Mouse (Mus musculus): Measurements from ENCODE around the gene Vat1. TPM values are rescaled to one million over a fixed set of nuclear protein-coding genes. Genes with fewer than 3 reads are reported as not detected.

The Vat1 gene
- total RNA-seq (2023; ENCODE audit: inconsistent age), result 13.4 to 20.3 TPM (median 15.6 TPM) in 4 replicates

DNA sequence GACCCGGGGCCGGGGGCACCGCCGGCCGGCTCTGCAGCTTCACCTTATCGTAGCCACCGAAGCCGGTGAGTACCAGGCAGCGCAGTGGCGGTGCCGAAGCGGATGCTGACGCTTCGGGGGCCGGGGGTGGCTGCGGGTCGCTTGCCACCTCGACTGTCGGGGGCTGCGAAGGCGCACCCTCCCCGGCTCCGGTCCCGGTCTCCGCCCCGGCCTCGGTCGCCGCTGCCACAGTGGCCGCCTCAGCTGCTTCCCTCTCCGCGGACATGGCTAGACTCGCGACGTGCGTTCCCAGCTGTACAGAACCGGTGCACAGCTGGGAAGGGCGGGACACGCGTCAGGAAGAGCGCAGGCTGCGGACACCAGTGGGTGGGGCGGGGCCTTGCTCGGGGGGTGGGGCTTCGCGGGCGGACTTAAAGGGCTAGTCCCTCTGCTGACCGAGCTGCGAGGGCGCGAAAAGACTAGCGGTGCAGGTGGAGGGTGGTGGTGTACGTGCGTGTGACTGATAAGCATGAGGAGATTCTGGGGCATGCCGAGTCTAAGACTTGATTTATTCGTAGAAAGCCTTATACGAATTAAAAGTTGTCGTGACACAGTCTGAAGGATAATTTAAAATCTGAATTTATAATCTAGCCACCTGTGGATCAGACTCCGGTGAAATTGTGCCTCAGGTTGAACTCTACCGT lies at the start of gene Vat1:
Vat1 (minus strand) TSS at position 362 of the 683 bp plus-strand sequence.

GRCm38 (mm10) chr11:101464211-101465100 lies 1.6 kb downstream of the Vat1 start, which contains the start of gene Rnd2:
Gene Rnd2 (plus strand): TSS chr11:101464999.

DNA sequence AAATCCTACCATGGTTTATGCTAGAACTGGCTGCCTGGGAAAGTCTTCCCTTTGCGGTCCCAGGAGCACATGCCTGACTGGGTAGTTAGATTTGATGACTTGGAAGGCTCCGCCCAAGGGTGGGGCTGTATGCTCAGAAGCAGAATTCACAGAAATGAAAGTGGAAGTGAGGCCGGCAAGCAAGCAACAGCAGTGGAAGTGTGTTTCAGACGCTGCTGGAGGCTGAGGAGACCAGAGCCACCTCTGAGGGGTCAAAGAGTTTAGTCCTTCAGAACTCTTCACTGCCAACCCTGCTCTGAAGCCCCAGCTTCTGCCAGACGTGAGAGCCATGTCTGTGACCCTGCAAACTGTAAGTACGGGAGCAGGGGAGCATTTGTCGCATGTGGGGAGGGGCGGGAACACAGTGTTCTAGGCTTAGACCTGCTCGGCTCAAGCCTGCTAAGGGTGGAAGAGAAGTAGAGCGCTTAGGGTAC lies 17.7 kb downstream of the Vat1 start, which contains the start of gene Ifi35:
Ifi35 (plus strand) TSS at position 134 of the 473 bp plus-strand sequence.

DNA sequence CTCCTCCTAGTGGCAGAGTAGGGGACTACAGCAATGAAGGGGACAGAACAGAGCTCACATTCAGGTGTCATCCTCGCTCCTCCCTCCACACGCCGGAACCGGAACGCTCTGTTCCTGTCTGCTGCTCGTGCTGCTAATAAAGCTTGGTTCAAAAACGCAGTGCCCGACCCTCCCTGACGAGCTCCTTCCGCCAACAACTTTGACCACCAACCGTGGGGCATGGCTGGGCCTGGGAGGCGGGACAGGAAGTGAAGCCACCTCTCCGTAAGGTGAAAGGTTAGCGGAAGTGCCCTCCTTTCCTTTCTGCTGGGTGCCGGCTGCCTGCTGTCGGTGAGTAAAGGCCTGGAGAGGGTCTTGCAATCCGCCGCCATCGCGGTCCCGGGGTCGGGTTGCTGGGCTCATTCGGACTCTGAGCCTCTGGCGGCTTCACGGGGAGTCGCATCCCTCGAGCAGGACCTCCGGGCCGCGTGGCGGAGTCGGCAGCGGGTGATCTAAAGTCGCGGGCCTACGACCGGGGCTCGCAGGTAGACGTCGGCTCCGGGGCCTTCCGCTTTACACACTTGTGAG lies 23.8 kb downstream of the Vat1 start, which contains the start of gene Rpl27:
Rpl27 (plus strand) TSS at position 172 of the 567 bp plus-strand sequence.

DNA sequence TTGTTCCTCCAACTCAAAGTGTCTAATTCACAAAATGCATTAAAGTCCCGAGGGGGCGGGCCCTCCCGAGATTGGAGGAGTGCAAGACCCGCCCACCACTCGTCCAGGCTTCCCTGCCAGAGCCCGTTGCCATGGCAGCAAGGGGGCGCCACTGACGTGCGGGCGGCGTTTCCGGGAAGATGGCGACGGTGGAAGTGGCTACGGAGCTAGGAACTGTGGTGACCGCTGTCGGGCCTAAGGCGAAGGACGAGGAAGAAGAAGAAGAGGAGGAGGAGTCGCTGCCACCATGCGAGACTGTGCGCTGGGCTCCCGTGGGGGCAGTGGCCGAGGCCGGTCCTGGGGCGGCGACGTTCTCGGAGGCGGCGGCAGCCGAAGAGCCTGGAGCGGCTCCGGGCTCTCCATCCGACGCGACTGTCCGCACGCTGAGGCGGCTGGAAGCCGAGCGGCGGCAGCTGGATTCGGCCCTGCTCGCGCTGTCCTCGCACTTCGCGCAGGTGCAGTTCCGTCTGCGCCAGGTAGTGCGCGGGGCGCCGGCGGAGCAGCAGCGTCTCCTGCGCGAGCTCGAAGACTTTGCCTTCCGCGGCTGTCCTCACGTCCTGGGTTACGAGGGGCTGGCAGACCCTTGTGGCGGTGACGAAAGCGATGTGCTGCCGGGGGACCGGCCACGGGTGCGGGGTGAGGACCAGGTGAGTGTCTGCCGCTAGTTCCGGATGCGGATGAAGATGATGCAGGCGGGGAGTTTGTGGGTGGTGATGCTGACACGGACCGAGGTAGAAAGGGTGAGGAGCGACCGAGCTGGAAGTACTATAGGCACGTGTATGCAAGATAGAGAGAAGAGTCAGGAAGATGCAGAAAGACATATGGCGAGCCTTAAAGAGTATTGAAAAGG lies 40.9 kb downstream of the Vat1 start, which contains the start of the genes Rundc1 and Ptges3l:
Rundc1 (plus strand) TSS at position 161 of the 889 bp plus-strand sequence.
Ptges3l (minus strand) TSS at position 409 of the 889 bp plus-strand sequence.

GRCm38 (mm10) chr11:101424105-101424851 lies 41.8 kb downstream of the Vat1 start, which contains the start of gene Gm27029:
Gene Gm27029 (minus strand): TSS chr11:101424796.

GRCm38 (mm10) chr11:101417101-101417855 lies 48.8 kb downstream of the Vat1 start, which contains the start of gene Aarsd1:
Gene Aarsd1 (minus strand): TSS chr11:101417615.

Other genes starting within 250 kb of the Vat1 start
- gene Ezh1, start 239.8 kb downstream of the Vat1 start, total RNA-seq (2023; ENCODE audit: inconsistent age), result 74.4 to 88.1 TPM (median 79.3 TPM) in 4 replicates
- gene Ramp2, start 220.2 kb downstream of the Vat1 start, total RNA-seq (2023; ENCODE audit: inconsistent age), result not detected in 4 replicates
- 73.6 to 86.7 TPM (median 83.1 TPM) in 4 replicates for gene Vps25, start 212.5 kb downstream of the Vat1 start, total RNA-seq (2023; ENCODE audit: inconsistent age)
- gene Wnk4, start 205.7 kb downstream of the Vat1 start, total RNA-seq (2023; ENCODE audit: inconsistent age), result 0.21 to 1.5 TPM (median 1.1 TPM) in 4 replicates
- gene Cntd1, start 187.2 kb downstream of the Vat1 start, total RNA-seq (2023; ENCODE audit: inconsistent age), result 0.22 to 0.51 TPM (median 0.47 TPM) in 4 replicates
- gene Coa3, start 187.1 kb downstream of the Vat1 start, total RNA-seq (2023; ENCODE audit: inconsistent age), result 26.7 to 40.5 TPM (median 28.5 TPM) in 4 replicates
- 177 to 193 TPM (median 186 TPM) in 4 replicates for gene Becn1, start 163.9 kb downstream of the Vat1 start, total RNA-seq (2023; ENCODE audit: inconsistent age)
- gene Psme3, start 150.0 kb downstream of the Vat1 start, total RNA-seq (2023; ENCODE audit: inconsistent age), result 134 to 152 TPM (median 146 TPM) in 4 replicates
- gene Aoc2, start 141.2 kb downstream of the Vat1 start, total RNA-seq (2023; ENCODE audit: inconsistent age), result 13.2 to 15.9 TPM (median 13.8 TPM) in 4 replicates
- 0.26 to 0.87 TPM (median 0.59 TPM) in 4 replicates for gene Aoc3, start 135.6 kb downstream of the Vat1 start, total RNA-seq (2023; ENCODE audit: inconsistent age)
- not detected in 4 replicates for gene G6pc, start 98.7 kb downstream of the Vat1 start, total RNA-seq (2023; ENCODE audit: inconsistent age)
- gene Aarsd1, start 48.6 kb downstream of the Vat1 start, total RNA-seq (2023; ENCODE audit: inconsistent age), result 18.5 to 27.4 TPM (median 26.4 TPM) in 4 replicates
- 0.87 to 3.1 TPM (median 1.6 TPM) in 4 replicates for gene Gm27029, start 41.4 kb downstream of the Vat1 start, total RNA-seq (2023; ENCODE audit: inconsistent age)
- 20.8 to 21.4 TPM (median 20.9 TPM) in 4 replicates for gene Rundc1, start 41.1 kb downstream of the Vat1 start, total RNA-seq (2023; ENCODE audit: inconsistent age)
- 1.7 to 2.7 TPM (median 2.0 TPM) in 4 replicates for gene Ptges3l, start 40.9 kb downstream of the Vat1 start, total RNA-seq (2023; ENCODE audit: inconsistent age)
- gene Rpl27, start 23.9 kb downstream of the Vat1 start, total RNA-seq (2023; ENCODE audit: inconsistent age), result 98.0 to 135 TPM (median 128 TPM) in 4 replicates
- gene Ifi35, start 17.8 kb downstream of the Vat1 start, total RNA-seq (2023; ENCODE audit: inconsistent age), result 63.1 to 83.1 TPM (median 74.7 TPM) in 4 replicates
- gene Rnd2, start 1.2 kb downstream of the Vat1 start, total RNA-seq (2023; ENCODE audit: inconsistent age), result 0.87 to 1.5 TPM (median 1.0 TPM) in 4 replicates
- 5.5 to 9.9 TPM (median 7.5 TPM) in 4 replicates for gene Brca1, start 85.7 kb upstream of the Vat1 start, total RNA-seq (2023; ENCODE audit: inconsistent age)
- gene Nbr1, start 85.9 kb upstream of the Vat1 start, total RNA-seq (2023; ENCODE audit: inconsistent age), result 124 to 157 TPM (median 143 TPM) in 4 replicates
- gene Tmem106a, start 116.0 kb upstream of the Vat1 start, total RNA-seq (2023; ENCODE audit: inconsistent age), result 4.3 to 5.8 TPM (median 5.2 TPM) in 4 replicates
- not detected in 4 replicates for gene Gm11634, start 133.0 kb upstream of the Vat1 start, total RNA-seq (2023; ENCODE audit: inconsistent age)
- gene Rdm1, start 161.0 kb upstream of the Vat1 start, total RNA-seq (2023; ENCODE audit: inconsistent age), result 42.9 to 60.2 TPM (median 48.0 TPM) in 4 replicates
- 1.7 to 2.8 TPM (median 2.2 TPM) in 4 replicates for gene Arl4d, start 199.3 kb upstream of the Vat1 start, total RNA-seq (2023; ENCODE audit: inconsistent age)

Data from B cell, adult (primary cell).